Mouse (Mus musculus) monocyte, adult 5-6 weeks (primary cell): ENCODE data around the gene Tnfrsf8. TPM values are rescaled to one million over a fixed set of nuclear protein-coding genes. Genes with fewer than 3 reads are reported as not detected.
A peak's percentile ranks its signal among the peaks of the same experiment; 100 is the strongest.

Experiments
- ATAC-seq: fragments of 153-309, 156-312 bp; replicated peaks from 2 replicates; pipeline ENCODE4 v1.8.0; 2017; ENCODE audit warnings: mild to moderate bottlenecking; ENCODE audit not compliant: low TSS enrichment, insufficient number of reproducible peaks, severe bottlenecking, poor library complexity, low FRiP score
- total RNA-seq: library from RNA; stranded (forward); fragments of 200-1000, 200-491, 200-594 nt; gene quantifications from 3 replicates; pipeline ENCODE4 v1.2.3, GENCODE M21; 2017

Tnfrsf8 gene
- total RNA-seq, 1 experiment from 2014 or later, result 9.7 TPM

- peak; percentile 3; the same call in 1 of the 2 replicates for ATAC-seq
Observed at GRCm38 (mm10) chr4:145245581-145245980, 69.4 kb downstream of the Tnfrsf8 start.

DNA sequence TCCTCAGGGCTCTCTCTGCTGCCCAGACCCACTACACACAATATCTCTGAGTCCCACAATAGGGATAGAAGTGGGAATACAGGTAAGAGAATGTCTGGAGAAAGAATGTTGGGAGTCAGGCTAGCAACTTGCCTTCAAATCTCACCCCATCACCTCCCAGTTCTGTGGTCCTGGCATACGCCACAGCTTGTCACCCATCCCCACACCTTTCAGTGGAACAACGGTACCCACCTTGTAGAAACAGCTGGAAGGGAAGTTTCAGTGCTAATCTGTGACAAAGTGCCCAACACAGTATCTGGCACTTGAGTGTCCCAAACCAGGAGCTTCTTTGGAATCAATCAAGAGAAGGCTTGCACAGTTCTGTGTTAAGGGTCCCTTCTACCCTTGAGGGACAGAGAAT, 70.3 kb downstream of the Tnfrsf8 start:
- no peak for ATAC-seq

DNA sequence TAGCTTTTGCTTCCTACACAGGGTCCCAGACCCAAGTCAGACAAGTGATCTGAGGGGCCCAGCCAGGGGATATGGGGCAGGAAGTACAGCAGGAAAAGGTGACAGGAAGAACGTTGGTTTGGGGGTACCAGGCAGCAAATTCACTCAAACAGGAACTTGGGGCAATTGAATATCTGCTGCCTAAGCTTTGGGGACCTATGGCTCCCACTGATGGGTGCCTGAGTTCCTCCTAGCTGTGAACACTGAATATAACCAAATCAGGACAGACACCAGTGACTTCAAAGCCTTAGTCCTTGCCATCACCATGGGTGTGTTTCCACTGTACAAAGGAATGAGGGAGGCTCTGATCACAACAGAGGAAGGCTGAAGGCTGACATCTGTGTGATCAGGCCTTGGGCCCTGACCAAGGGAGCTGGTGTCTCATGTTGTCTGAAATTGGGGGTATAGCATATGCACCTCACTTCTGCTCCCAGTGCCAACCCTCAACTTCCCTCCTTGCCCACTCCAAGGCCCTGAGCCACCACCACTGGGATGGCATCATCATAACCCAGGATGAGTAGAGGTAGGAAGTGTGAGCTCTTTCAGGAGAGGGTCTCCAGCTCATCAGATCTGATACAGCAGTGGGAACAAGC, 72.1 kb downstream of the Tnfrsf8 start:
- ATAC-seq, result peak; percentile 2; the same call in 1 of the 2 replicates

GRCm38 (mm10) chr4:145240723-145241231, 74.2 kb downstream of the Tnfrsf8 start:
- ATAC-seq, result peak; percentile 66

DNA sequence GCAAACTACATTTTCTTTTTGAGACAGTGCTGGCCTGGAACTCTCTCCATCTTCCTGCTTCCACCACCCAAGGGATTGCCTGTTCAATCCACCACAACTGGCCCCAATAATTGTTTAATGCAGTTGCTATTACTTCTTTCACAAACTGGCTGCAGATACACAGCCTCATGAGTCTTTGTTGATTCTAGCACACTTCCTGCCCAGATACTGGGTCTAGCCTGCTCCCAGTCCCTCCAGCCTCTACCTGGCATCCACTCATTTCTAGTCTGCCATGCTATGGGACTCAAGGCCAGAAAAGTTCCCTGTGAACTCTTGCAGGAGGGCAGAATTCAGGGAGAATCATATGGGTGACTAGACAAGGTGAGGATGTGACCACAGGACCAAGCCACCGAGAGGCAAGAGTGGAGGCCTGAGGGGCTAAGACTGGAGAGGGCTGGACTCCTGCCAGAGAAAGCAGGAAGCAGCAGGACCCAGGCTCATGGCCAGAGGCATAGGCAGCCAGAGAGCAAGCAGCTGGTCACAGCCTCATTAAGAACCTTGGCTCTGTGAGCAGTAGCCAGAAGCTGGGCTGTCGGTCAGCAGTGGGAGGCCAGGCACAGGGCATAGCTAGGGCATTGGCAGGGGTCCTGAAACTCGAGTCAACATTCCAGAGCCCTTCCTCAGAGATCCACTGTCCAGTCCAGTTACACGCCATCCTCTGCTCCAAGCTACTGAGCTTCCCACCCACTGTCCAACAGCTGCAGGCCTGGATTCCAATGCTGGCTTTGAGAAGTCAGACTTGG, 75.7 kb downstream of the Tnfrsf8 start:
- no peak for ATAC-seq

DNA sequence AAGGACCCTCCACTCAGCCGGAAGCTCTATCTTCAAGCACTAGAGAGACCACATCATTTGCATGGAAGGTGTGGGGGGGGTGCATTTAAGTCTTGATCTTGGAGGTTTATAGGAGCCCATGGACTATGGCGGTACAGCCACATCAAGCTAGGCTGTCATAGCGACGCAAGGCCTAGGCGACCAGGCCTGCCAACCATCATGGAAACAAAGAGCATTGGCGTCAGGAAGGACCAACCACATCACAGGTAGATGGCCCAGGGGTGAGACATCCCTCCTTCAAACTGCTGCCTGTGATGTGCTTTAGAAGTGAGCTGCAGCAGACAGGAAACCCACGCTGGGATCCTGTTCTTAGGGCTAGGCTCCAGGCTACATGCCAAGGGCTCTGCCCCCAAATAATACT, 78.9 kb downstream of the Tnfrsf8 start:
- 0 out of 2 replicates have a peak, but pooled peaks have one; percentile 2 for ATAC-seq

DNA sequence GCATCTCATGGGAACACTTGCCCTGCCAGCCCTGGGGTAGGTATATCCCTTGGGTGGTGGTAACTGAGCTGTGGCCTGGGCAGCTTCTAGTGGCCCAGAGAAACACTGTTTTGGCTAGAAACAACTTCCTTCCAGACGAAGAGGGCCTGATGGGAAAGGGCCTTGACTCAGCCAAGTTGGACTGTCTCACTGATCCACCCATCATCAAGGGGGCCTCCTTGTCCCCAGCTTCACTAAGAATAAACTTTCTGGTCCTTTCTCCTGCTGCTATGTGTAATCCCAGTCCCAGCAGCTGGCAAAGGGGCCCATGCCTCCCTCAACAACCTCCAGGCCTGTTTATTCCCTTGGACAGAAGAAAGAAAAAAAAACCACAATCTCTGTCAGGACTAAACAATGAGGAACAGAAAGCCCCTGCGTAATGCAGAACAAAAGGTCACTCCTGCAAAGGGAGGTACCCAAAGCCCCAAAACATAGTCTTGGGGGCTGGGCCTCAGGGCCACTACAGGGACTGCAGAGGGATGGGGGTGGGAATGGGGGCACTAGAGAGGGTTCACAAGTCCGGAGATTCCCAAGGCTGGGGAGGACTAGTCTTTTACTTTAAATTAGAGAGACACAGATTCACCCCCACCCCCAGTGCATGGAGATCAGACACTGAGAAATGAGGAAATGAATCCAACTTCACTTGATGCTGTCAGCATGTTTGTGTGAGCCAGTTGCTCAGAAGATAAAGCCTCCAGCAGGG, 81.3 kb downstream of the Tnfrsf8 start:
- ATAC-seq, result peak; percentile 64

DNA sequence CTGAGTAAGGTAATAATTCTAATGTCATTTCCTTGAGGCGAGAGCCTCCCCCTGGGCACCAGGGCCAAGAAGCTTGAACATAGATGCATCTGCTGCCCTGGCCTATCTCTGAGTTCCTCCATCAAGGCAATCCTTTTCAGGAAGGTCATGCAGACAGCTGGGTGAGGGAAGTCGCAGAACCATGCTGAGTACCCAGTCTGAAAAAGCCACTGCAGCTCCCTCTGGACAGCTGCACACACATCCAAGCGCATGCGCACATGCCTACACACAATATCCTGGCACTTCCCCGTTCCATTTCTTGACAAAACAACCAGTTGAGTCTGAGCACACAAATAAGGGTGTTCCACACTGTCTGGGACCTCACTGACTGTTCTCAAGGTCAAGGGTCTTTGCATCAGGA, 83.2 kb downstream of the Tnfrsf8 start:
- ATAC-seq, result no peak

DNA sequence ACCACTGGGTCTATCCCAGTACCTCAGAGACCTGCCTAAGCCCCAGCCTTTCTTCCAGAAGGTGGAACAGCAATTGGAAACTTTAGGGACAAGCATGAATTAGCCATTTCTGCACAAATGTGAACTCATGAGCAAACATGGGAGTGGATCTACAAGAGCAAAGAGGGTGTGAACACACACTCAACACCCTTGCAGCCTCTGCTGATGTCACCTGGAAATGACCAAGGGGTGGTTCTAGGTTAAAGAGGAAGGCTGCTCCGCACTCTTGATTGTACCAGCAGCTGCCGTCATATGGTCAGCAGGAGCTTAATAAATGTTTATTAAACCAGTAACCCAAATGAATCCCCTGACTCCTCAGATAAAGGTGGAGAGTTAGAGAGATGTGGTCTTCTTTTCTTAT, 84.3 kb downstream of the Tnfrsf8 start:
- no peak for ATAC-seq

DNA sequence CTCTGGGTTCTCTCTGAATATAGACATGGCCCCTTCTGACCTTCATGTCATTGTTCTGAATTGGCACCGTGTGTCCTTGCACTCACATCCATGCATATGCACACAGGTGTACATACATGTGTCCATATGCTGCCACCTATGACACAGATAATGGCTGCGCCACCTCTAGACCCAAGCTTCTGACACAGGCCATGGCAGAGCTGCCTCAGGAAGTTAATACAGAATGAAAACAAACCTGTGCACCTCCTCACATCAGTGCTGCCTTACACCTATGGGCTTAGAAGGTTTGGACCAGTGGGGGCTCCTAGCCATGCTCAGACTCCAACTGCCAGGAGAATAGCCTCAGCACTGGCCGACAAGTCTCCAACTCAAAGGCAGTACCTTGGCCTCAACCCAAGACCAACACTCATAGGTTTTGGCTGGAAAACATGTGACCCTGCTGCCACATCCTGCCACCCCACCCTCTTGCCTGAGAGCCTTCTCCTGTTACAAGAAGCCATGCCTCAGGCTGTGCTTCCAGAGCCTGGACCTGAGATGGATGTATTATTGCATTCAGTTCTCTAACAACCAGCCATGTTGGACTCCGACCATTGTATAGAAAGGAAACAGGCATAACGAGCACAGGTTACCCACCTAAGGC, 85.3 kb downstream of the Tnfrsf8 start:
- ATAC-seq, result no peak

GRCm38 (mm10) chr4:145229051-145229450, 85.9 kb downstream of the Tnfrsf8 start:
- ATAC-seq, result no peak

- ATAC-seq, result no peak
Observed at GRCm38 (mm10) chr4:145224613-145225012, 90.4 kb downstream of the Tnfrsf8 start.

DNA sequence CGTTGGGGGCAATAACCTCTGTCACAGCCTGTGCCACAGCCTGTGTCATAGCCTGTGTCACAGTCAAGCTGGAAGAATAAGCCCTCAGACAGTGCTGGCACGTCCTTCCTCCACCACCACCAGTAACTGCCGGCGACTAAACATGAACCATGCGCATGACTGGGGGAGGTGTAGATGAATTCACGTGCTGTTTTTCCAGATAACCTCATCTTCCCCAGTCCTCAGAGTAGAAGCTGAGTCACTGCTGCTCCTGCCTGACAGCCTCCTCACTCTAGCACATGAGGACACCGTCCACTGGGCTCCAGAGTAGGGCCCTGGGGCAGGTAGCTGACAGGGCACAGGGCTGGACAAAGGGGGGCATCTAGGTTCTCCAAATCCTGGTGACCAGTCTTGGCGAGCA, 92.9 kb downstream of the Tnfrsf8 start:
- peak; percentile 27 for ATAC-seq

DNA sequence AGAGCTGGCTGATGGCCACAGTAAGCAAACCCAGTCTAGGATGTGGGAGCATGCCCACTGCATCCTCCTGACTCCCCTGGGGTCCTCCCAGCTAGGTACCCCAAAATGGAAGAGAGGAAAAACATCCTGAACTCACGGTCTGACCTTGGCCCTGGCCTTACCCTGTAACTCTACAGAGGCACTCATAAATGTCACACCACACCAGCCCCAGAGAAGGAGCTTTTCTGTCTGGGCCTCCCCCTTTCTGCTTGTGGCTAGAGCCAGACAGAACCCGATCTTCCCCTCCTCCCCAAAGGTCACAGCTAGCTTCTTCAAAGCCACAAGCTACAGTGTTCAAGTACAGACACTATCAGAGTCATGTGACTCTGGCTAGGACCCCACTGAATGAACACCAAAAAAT, 93.6 kb downstream of the Tnfrsf8 start:
- peak; percentile 56 for ATAC-seq

- ATAC-seq, result no peak
Observed at GRCm38 (mm10) chr4:145220001-145220400, 95.0 kb downstream of the Tnfrsf8 start.

GRCm38 (mm10) chr4:145219240-145219985, 95.6 kb downstream of the Tnfrsf8 start:
- ATAC-seq, result no peak

DNA sequence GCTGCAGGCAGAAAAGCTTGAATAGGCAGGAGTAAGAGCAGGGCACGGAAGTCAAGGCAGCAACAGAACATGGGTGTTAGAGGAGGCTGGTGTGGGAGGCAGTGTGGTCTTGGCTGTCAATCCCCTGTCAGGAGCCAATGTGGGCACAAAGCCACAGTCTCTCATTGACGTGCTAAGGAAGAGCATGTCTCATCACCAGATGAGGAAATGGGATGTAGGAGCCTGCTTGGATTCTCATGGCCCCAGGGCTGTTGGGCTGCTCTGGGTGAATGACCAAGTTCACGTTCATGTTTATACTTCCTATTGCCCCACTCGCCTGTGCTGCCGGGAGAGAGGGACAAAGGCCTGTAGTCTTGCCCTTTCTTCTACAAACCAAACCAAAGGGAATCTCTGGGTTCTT, 97.1 kb downstream of the Tnfrsf8 start:
- no peak for ATAC-seq
